ENCODE assay signal across 8 mouse cellular contexts in genomic region chr11:69073065-69073888, GRCm38 (mm10). TPM values are rescaled to one million over a fixed set of nuclear protein-coding genes. Genes with fewer than 3 reads are reported as not detected.
DNase-seq lines count a peak whose midpoint lies in the region; ATAC-seq and TF ChIP-seq lines count a peak whose summit lies in the region.

No protein-coding gene starts in this region.

- no peaks in the 10 kb centered on the region for H3K27me3 ChIP-seq in hindbrain, embryonic 16.5 days (replicated peaks; ENCODE audit: control insufficient read depth, insufficient read depth, low read length)

- ATAC-seq in hindbrain, embryonic 16.5 days = peak; percentile 76

- intact Hi-C loops in left cerebral cortex, adult 2 months (cut with DNase I) = loop anchor here (1.0 kb wide), 1 partner anchor 15 kb away; the partner anchor contains the start of gene Vamp2

- no peaks in the 10 kb centered on the region for H3K36me3 ChIP-seq in hindbrain, embryonic 16.5 days (ENCODE audit: control insufficient read depth, insufficient read depth, low read length)
- H3K36me3 ChIP-seq in macrophage (ENCODE audit: inconsistent target) = no peaks in the 10 kb centered on the region

- no peaks in the 10 kb centered on the region for H3K79me2 ChIP-seq in macrophage (ENCODE audit: inconsistent target)

- WGBS in hindbrain, embryonic 16.5 days = under 1% methylated on average over 14 of the region's 14 CpGs
- WGBS in macrophage (ENCODE audit: missing documents) = 0% methylated on average over 14 of the region's 14 CpGs

- TF ChIP-seq CTCF in left cerebral cortex, adult 2 months (IDR thresholded peaks at IDR 0.05) = peak; percentile 14

- H3K4me3 ChIP-seq in hindbrain, embryonic 16.5 days (ENCODE audit: low read length) = peak overlapping the region; percentile 38
- peak overlapping the region; percentile 43 for H3K4me3 ChIP-seq in left cerebral cortex, adult 2 months
- no peak overlapping the region for H3K4me3 ChIP-seq in macrophage (ENCODE audit: inconsistent target)

- peak overlapping the region; percentile 93 for H3K27ac ChIP-seq in hindbrain, embryonic 16.5 days (ENCODE audit: low read depth, low read length)
- H3K27ac ChIP-seq in left cerebral cortex, adult 2 months = peak overlapping the region; percentile 100
- peak overlapping the region; percentile 90 for H3K27ac ChIP-seq in macrophage

- DNase-seq in ZHBTc4 (ENCODE audit: low read depth, low spot score) = peak; percentile 96
- DNase-seq in cerebellum, postnatal 25 days = peak; percentile 79 to 87
- peak; percentile 79 to 92 for DNase-seq in frontal cortex, postnatal 36 days (ENCODE audit: low spot score in 2 of 2)
- peak; percentile 66 to 84 for DNase-seq in left cerebral cortex, adult 2 months (ENCODE audit: extremely low spot score in 1 of 2, low spot score in 2 of 2)
- peak; percentile 91 for DNase-seq in retina, postnatal 7 days (ENCODE audit: low read depth, low spot score)
- DNase-seq in urinary bladder, postnatal 36 days (ENCODE audit: low spot score in 2 of 2) = peak; percentile 74 to 81

- peak overlapping the region; percentile 62 for H3K9ac ChIP-seq in hindbrain, embryonic 16.5 days (ENCODE audit: low read depth, low read length)

- H3K4me2 ChIP-seq in hindbrain, embryonic 16.5 days (ENCODE audit: low read length) = peak overlapping the region; percentile 69

- H3K9me3 ChIP-seq in hindbrain, embryonic 16.5 days (ENCODE audit: control insufficient read depth, low read length) = no peaks in the 10 kb centered on the region

- H3K4me1 ChIP-seq in hindbrain, embryonic 16.5 days (ENCODE audit: control insufficient read depth, insufficient read depth, low read depth, low read length) = peaks cover 21% of the 10 kb centered on the region

RNA-seq across cellular contexts. Expression of gene Tmem107, which starts 2.7 kb away (rescaled TPM):
- 38.6 and 42.6 TPM in 2 replicates for polyA plus RNA-seq in hindbrain, embryonic 16.5 days (2015; fragmentation: Nextera tagmentation; extraction: Ambion mirVana)
- 10 to 100 TPM; 23.3 to 28.0 TPM for total RNA-seq in left cerebral cortex, adult 2 months (2021)
- 1 to 10 TPM in 7 of 26 experiments, under 1 TPM in 1, not detected in 18; 0.79 to 3.1 (median 1.5) TPM for total RNA-seq in macrophage (2018; cell fraction: chromatin; rRNA removed)
- 1 to 10 TPM; 1.9 to 5.8 (median 3.9) TPM for total RNA-seq in macrophage (2018; cell fraction: cytosol; rRNA removed)
- total RNA-seq in macrophage (2018; cell fraction: nucleus; rRNA removed) = 1 to 10 TPM in 18 of 26 experiments, under 1 TPM in 1, not detected in 7; 0.86 to 6.4 (median 2.7) TPM
- 4.1 to 7.3 TPM (median 4.2 TPM) in 3 replicates for polyA plus RNA-seq in macrophage (2018)

RNA-seq across cellular contexts. Expression of gene Borcs6, which starts 13.8 kb away (rescaled TPM):
- polyA plus RNA-seq in hindbrain, embryonic 16.5 days (2015; fragmentation: Nextera tagmentation; extraction: Ambion mirVana) = 18.1 and 20.9 TPM in 2 replicates
- total RNA-seq in left cerebral cortex, adult 2 months (2021) = 10 to 100 TPM; 31.1 to 33.8 TPM
- total RNA-seq in macrophage (2018; cell fraction: chromatin; rRNA removed) = 10 to 100 TPM in 17 of 26 experiments, 1 to 10 TPM in 9; 3.6 to 22.4 (median 12.0) TPM
- total RNA-seq in macrophage (2018; cell fraction: cytosol; rRNA removed) = 10 to 100 TPM; 21.1 to 43.6 (median 31.0) TPM
- total RNA-seq in macrophage (2018; cell fraction: nucleus; rRNA removed) = 10 to 100 TPM; 13.9 to 44.9 (median 28.3) TPM
- 11.7 to 37.1 TPM (median 15.6 TPM) in 3 replicates for polyA plus RNA-seq in macrophage (2018)

RNA-seq across cellular contexts. Expression of gene Vamp2, which starts 15.0 kb away (rescaled TPM):
- polyA plus RNA-seq in hindbrain, embryonic 16.5 days (2015; fragmentation: Nextera tagmentation; extraction: Ambion mirVana) = 402 and 475 TPM in 2 replicates
- total RNA-seq in left cerebral cortex, adult 2 months (2021) = 1,000 to 10,000 TPM; 1,115 to 1,119 TPM
- total RNA-seq in macrophage (2018; cell fraction: chromatin; rRNA removed) = 100 to 1,000 TPM in 20 of 26 experiments, 10 to 100 TPM in 6; 79.4 to 259 (median 167) TPM
- 10 to 100 TPM; 20.1 to 40.4 (median 26.4) TPM for total RNA-seq in macrophage (2018; cell fraction: cytosol; rRNA removed)
- total RNA-seq in macrophage (2018; cell fraction: nucleus; rRNA removed) = 100 to 1,000 TPM in 24 of 26 experiments, 10 to 100 TPM in 2; 83.9 to 283 (median 140) TPM
- polyA plus RNA-seq in macrophage (2018) = 23.6 to 47.7 TPM (median 36.7 TPM) in 3 replicates

RNA-seq across cellular contexts. Expression of gene Per1, which starts 21.7 kb away (rescaled TPM):
- polyA plus RNA-seq in hindbrain, embryonic 16.5 days (2015; fragmentation: Nextera tagmentation; extraction: Ambion mirVana) = 11.1 and 11.2 TPM in 2 replicates
- total RNA-seq in left cerebral cortex, adult 2 months (2021) = 100 to 1,000 TPM; 114 to 185 TPM
- 100 to 1,000 TPM in 3 of 26 experiments, 10 to 100 TPM in 20, 1 to 10 TPM in 3; 2.1 to 182 (median 41.9) TPM for total RNA-seq in macrophage (2018; cell fraction: chromatin; rRNA removed)
- 10 to 100 TPM in 18 of 26 experiments, 1 to 10 TPM in 8; 1.2 to 30.8 (median 12.4) TPM for total RNA-seq in macrophage (2018; cell fraction: cytosol; rRNA removed)
- total RNA-seq in macrophage (2018; cell fraction: nucleus; rRNA removed) = 100 to 1,000 TPM in 2 of 26 experiments, 10 to 100 TPM in 19, 1 to 10 TPM in 5; 3.2 to 114 (median 23.5) TPM
- 8.8 to 17.5 TPM (median 11.6 TPM) in 3 replicates for polyA plus RNA-seq in macrophage (2018)

RNA-seq across cellular contexts. Expression of gene Aurkb, which starts 27.8 kb away (rescaled TPM):
- 26.9 and 32.2 TPM in 2 replicates for polyA plus RNA-seq in hindbrain, embryonic 16.5 days (2015; fragmentation: Nextera tagmentation; extraction: Ambion mirVana)
- total RNA-seq in left cerebral cortex, adult 2 months (2021) = under 1 TPM; 0.25 to 0.30 TPM
- 10 to 100 TPM in 7 of 26 experiments, 1 to 10 TPM in 15, under 1 TPM in 2, not detected in 2; 0.53 to 31.9 (median 6.0) TPM for total RNA-seq in macrophage (2018; cell fraction: chromatin; rRNA removed)
- 1 to 10 TPM; 1.8 to 7.3 (median 4.3) TPM for total RNA-seq in macrophage (2018; cell fraction: cytosol; rRNA removed)
- total RNA-seq in macrophage (2018; cell fraction: nucleus; rRNA removed) = 10 to 100 TPM in 3 of 26 experiments, 1 to 10 TPM in 21, under 1 TPM in 1, not detected in 1; 0.69 to 20.2 (median 3.6) TPM
- polyA plus RNA-seq in macrophage (2018) = 4.2 to 8.5 TPM (median 7.3 TPM) in 3 replicates
